ENCODE assay signal across 7 mouse cellular contexts in genomic region chrX:74244614-74245083, GRCm38 (mm10). TPM values are rescaled to one million over a fixed set of nuclear protein-coding genes. Genes with fewer than 3 reads are reported as not detected.
A peak's percentile ranks its signal among the peaks of the same experiment; 100 is the strongest.
DNase-seq lines count a peak whose midpoint lies in the region; ATAC-seq and TF ChIP-seq lines count a peak whose summit lies in the region.

No protein-coding gene starts in this region.

- TF ChIP-seq CTCF in ES-Bruce4 (IDR thresholded peaks at IDR 0.05; ENCODE audit: low read depth, low read length) (no peak), Patski (IDR thresholded peaks at IDR 0.05) (no peak)

- peaks cover 30% of the 10 kb centered on the region for H3K36me3 ChIP-seq in ES-Bruce4 (ENCODE audit: control insufficient read depth, insufficient read depth, low read length, poor library complexity, severe bottlenecking)

- H3K27ac ChIP-seq in ES-Bruce4 (ENCODE audit: insufficient read depth, low read length), result peak overlapping the region; percentile 68

- in situ Hi-C loops in Patski (cut with MboI; ENCODE audit: low pct_unique_long_range_greater_than_20kb), result loop anchor here (5.0 kb wide), 2 partner anchors 38 to 168 kb away; partner anchors contain the start of genes Dnase1l1 and Taz

- no peak for TF ChIP-seq POLR2A in ES-Bruce4 (IDR thresholded peaks at IDR 0.05; ENCODE audit: insufficient read depth, low read length)

- DNase-seq in Patski (ENCODE audit: low read depth, low spot score), result no peak
- DNase-seq in fibroblast of lung, adult 2 months (ENCODE audit: low read depth), result peak; percentile 82
- DNase-seq in heart, postnatal 14 days, result peak; percentile 49 to 58
- peak; percentile 54 to 71 for DNase-seq in kidney, postnatal 4 days
- DNase-seq in mesoderm, embryonic 11.5 days (ENCODE audit: low read depth, low spot score), result peak; percentile 74
- DNase-seq in thymus, adult 18-20 months, result peak; percentile 59 to 68

- POLR2A ChIA-PET in Patski (lab: Charles Lee), result interaction anchor here (0.5 to 1.2 kb wide), 2 partner anchors 10 to 12 kb away, joined by 3 read pairs; no protein-coding TSS in a partner anchor

- peak overlapping the region; percentile 33; the same call in 1 of the 2 replicates for H3K4me3 ChIP-seq in ES-Bruce4 (ENCODE audit: low read depth, low read length)

- intact Hi-C loops in heart, postnatal 14 days (cut with DNase I), result loop anchor here (5.0 kb wide), 4 partner anchors 108 to 222 kb away; partner anchors contain the start of genes Fam3a, Ikbkg, Irak1 and Lage3

- ATAC-seq in Patski, result peak; percentile 9

- no peak for TF ChIP-seq EP300 in ES-Bruce4 (IDR thresholded peaks at IDR 0.05; ENCODE audit: insufficient read depth, low read depth, low read length)

- no peaks in the 10 kb centered on the region for H3K27me3 ChIP-seq in ES-Bruce4 (ENCODE audit: control insufficient read depth, insufficient read depth, low read length, poor library complexity, severe bottlenecking)
- no peaks in the 10 kb centered on the region for H3K27me3 ChIP-seq in Patski

- no peaks in the 10 kb centered on the region for H3K9me3 ChIP-seq in ES-Bruce4 (replicated peaks; ENCODE audit: control insufficient read depth, insufficient read depth, low read length, poor library complexity, severe bottlenecking)

- CTCF ChIA-PET in Patski (lab: Charles Lee), result no interaction called here

- peak overlapping the region; percentile 71 for H3K9ac ChIP-seq in ES-Bruce4 (ENCODE audit: low read depth, poor library complexity, severe bottlenecking)

- no peaks in the 10 kb centered on the region for H3K4me1 ChIP-seq in ES-Bruce4 (ENCODE audit: control insufficient read depth, insufficient read depth, low read length)

RNA-seq across cellular contexts. Expression of gene Flna, which starts 5.0 kb away (rescaled TPM):
- 288 and 325 TPM in 2 replicates for polyA plus RNA-seq in ES-Bruce4 (2011; ENCODE audit: insufficient read depth, insufficient read length, low read depth, missing spikeins)
- 888 TPM for polyA plus RNA-seq in Patski (2021)
- 100 to 1,000 TPM; 157 to 168 TPM for total RNA-seq in heart, postnatal 14 days (2021)

RNA-seq across cellular contexts. Expression of gene Emd, which starts 9.8 kb away (rescaled TPM):
- 154 and 169 TPM in 2 replicates for polyA plus RNA-seq in ES-Bruce4 (2011; ENCODE audit: insufficient read depth, insufficient read length, low read depth, missing spikeins)
- 88.3 TPM for polyA plus RNA-seq in Patski (2021)
- 10 to 100 TPM; 31.4 to 34.6 TPM for total RNA-seq in heart, postnatal 14 days (2021)

RNA-seq across cellular contexts. Expression of gene Rpl10, which starts 26.0 kb away (rescaled TPM):
- polyA plus RNA-seq in ES-Bruce4 (2011; ENCODE audit: insufficient read depth, insufficient read length, low read depth, missing spikeins) (239 and 288 TPM in 2 replicates), Patski (2021) (1,219 TPM)
- 100 to 1,000 TPM; 153 to 191 TPM for total RNA-seq in heart, postnatal 14 days (2021)

RNA-seq across cellular contexts. Expression of gene Taz, which starts 37.1 kb away (rescaled TPM):
- polyA plus RNA-seq in ES-Bruce4 (2011; ENCODE audit: insufficient read depth, insufficient read length, low read depth, missing spikeins) (27.6 and 30.5 TPM in 2 replicates), Patski (2021) (76.5 TPM)
- 10 to 100 TPM; 39.0 to 42.9 TPM for total RNA-seq in heart, postnatal 14 days (2021)

RNA-seq across cellular contexts. Expression of gene Dnase1l1, which starts 37.5 kb away (rescaled TPM):
- polyA plus RNA-seq in ES-Bruce4 (2011; ENCODE audit: insufficient read depth, insufficient read length, low read depth, missing spikeins), result 3.9 and 5.9 TPM in 2 replicates
- 42.2 TPM for polyA plus RNA-seq in Patski (2021)
- 10 to 100 TPM; 13.2 to 13.3 TPM for total RNA-seq in heart, postnatal 14 days (2021)
